Mouse (Mus musculus): ENCODE results near the gene Nsmce1.

The Nsmce1 gene

DNA sequence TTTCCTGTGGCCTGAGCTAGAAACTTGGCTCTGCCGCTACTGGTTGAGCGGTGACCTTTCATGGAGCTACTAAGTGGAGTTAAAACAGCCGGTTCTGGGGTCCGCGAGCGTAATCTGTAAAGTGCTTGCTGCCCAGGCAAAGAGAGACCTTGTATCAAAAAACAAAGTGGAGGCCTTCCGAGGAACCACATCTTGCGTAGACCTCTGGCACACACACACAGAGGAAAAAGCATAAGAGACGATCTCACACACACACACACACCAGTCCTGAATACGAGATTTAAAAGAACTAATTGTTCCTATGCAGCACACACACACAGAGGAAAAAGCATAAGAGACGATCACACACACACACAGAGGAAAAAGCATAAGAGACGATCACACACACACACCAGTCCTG is 364 bp upstream of the Nsmce1 start:
- in situ Hi-C loops (cut with MboI, MseI): no loop called here

DNA sequence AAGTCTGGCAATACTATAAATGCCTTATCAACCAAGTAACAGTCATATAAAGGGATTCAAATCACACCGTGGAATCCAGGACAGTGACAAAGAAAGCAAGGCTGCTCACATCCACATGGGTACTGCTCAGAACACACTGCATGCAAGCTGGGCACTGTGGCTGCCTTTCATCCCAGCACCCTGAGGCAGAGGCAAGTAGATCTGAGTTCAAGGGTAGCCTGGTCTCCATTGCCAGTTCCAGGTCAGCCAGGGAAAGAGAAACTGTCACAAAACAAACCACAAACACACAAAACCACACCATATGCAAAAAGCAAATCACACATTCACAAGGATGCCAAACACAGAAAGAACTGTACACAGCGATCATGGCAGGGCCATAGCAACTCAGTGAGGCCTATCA is 1.8 kb downstream of the Nsmce1 start:
- in situ Hi-C loops (cut with MboI, MseI): loop anchor here (5.0 kb wide), 1 partner anchor 63 kb away; the partner anchor contains the start of gene Il4ra

DNA sequence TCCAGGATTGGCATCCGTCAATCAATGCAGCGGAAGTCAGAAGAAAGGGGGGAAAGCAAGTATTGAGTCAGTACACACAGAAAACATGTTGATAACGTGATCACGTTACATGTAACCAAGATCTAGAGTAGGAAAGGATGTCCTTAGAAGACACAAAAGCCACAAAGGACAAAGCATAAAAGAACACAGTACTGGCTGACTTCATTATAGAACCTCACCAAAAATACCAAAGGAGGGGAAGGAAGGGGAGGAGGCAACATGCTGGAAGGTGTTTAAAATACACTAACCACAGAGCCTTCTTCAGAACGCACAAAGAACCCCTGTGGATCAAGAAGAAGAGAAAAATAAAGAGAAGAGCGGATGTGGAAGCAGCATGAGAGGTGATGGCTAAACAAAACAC is 2.7 kb downstream of the Nsmce1 start:
- in situ Hi-C loops (cut with MboI, MseI): loop anchor here (5.0 kb wide), 1 partner anchor 64 kb away; the partner anchor contains the start of gene Il4ra

DNA sequence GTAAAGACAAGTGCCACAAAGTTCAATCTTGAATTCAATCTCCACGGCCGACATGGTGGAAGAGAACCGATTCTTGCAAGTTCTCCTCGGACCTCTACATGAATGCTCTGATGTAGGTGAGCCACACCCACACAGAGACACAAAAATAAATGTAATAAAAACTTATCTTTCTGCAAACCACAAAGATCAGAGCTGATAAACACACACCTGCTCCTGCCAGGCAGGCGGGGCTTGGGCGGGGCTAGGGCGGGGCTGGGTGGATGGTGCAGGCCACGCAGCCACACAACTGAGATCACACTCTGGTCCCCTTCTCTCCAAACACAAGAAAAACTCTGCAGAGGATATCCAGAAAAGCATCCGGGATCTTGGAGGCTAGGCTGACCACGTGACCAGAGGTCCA is 4.3 kb downstream of the Nsmce1 start:
- in situ Hi-C loops (cut with MboI, MseI): loop anchor here (5.0 kb wide), 1 partner anchor 65 kb away; the partner anchor contains the start of gene Il4ra

DNA sequence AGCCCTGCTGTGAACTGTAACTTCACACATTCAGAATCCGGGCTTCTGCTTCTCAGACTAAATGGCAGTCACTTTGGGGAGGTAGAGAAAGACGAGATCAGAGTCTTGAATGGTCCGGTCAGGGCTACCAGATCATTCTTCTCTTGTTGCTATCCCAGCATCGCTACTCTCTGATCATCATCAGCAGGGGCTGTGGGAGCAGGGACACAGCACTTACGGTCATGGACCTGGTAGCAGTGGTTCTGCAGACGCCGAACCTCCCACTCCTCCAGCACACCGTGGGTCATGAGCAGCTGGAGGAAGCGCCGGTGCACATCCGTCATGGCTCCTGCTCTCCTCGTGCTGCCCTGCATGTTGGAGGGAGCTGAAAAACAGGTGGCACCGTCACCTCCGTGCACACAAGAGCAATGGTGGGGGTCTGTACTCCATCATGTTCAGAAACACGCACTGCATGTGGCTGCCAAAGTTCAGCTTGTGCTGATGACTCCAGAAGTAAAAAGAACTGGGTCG is 5.2 kb downstream of the Nsmce1 start:
- in situ Hi-C loops (cut with MboI, MseI): loop anchor here (5.0 kb wide), 1 partner anchor 66 kb away; the partner anchor contains the start of gene Il4ra

DNA sequence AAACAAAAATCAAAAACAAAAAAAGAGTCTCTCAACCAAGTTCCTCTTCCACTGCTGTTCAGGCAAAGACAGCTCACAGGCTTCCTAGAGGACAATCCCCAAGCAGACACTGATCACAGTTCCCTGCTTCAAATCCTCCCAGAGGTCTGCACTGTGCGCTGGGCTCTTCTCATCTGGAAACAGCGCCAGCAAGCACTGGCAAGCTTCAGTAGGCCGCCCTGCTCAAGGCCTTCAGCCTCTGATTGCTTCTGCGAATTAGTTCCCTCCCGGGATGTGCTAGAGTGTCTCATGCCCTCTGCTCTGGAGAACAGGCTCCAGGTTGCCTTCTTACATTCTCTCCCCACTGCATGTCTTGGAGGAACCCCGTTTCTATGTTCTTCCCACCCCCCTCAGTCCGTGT is 6.6 kb downstream of the Nsmce1 start:
- in situ Hi-C loops (cut with MboI, MseI): loop anchor here (5.0 kb wide), 1 partner anchor 68 kb away; the partner anchor contains the start of gene Il4ra

DNA sequence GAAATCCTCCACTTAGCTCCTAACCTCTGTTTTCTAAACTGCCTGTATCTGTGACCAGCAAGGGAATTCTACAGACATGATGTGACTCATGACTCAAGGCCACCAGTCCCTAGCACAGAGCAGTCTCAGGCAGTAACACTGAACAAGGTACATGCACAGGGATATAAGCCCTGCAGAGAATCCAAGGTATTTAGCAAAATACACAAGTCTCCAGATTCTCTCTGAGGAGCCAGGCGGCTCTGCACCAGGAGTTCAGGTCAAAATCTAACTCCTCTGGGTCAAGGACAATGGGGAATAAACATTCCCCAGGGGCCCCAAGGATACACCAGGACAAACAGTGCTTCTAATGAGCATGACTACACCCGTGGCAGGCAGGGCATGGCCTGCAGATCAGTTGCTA is 8.5 kb downstream of the Nsmce1 start:
- in situ Hi-C loops (cut with MboI, MseI): no loop called here

DNA sequence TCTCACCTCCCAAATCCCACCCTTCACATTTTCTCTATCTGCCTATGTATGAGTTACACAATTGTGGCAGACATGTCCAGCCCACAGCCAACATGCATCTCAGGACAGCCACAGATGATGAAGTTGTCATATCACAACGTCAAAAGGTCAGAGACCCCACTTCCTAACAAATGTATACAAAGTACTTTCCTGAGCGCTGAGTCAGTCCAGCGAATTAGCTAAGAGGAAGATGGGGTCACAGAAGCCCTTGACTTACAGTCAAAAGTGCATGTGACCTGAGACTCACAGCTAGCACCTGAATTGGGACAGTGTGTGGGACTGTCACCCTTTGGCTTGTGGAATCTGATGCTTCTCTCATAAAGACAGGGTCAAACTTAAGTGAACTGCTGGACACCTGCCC is 9.1 kb downstream of the Nsmce1 start:
- in situ Hi-C loops (cut with MboI, MseI): no loop called here

DNA sequence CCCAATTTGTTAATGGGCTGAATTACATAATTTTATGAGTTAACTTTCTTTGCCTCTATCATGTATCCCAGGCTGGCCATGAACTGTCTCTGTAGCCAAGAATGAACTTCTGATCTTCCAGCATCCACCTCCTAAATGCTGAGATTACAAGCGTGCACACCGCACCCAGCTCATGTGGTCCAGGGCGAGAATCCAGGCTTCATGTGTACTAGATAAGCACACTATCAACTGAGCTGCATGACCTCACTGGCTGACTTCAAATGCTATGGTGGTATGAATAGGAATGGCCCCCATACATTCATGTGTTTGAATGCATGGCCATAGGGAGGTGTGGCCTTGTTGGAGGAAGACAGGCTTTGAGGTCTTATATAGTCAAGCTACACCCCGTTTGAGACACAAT is 10.9 kb downstream of the Nsmce1 start:
- in situ Hi-C loops (cut with MboI, MseI): no loop called here

DNA sequence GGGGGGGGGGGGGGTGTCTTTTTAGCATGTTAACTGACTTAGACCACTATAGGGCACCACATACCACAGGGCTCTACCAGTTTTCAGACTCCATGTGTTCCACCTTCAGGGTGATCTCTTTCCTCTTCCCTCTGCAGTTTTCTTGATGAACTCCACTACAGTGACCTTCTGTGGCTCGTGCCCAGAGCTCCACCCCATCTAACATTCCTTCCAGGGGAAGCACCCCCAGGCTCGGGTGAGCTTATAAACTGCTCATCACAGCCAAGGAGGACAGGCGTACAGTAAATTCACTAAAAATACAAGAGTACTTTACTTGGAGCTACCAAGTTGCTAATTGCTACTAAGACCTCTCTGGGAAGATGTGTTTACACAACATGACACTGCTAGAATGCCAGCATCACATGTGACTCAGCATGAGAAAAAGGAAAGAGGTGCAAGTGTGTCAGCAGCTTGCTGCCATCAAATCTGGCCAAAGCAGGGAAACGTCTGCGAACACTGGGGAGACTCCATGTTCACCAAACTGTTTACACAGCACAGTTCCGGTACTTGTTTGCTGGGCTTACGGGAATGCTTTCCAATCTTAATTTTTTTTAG is 12.9 kb downstream of the Nsmce1 start:
- in situ Hi-C loops (cut with MboI, MseI): loop anchor here (10.0 kb wide), 1 partner anchor 146 kb away; no protein-coding TSS in a partner anchor

DNA sequence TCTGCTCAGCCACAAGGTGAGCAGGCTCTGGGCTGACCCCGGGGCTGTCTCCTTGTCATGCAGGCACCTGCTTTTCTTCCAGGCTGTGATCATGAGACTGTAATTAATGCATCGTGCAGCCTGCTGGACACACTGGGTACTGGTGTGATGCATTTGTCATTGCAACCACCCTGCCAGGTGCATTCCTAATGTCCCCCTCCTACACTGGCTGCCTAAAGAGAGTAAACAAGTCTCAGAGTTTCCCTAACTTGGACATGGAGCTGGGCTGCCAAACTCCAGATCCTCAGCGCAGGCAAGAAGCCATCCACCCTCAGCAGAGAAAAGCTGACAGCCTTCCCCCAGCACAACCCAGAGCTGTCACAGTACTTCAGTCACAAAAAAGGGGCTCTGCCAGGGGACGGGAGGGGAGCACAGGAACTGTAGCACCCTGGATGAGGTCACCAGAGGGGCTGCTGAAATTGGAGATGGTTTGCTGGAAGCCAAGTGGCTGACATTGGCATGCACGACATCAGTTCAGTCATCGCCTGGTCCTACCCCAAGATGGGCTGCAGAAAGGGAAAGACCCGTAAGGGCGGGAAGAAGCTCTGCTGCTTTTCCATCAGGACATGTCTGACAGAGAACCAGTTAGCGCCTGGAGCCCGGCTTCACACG is 15.7 kb downstream of the Nsmce1 start:
- in situ Hi-C loops (cut with MboI, MseI): loop anchor here (10.0 kb wide), 1 partner anchor 149 kb away; no protein-coding TSS in a partner anchor

DNA sequence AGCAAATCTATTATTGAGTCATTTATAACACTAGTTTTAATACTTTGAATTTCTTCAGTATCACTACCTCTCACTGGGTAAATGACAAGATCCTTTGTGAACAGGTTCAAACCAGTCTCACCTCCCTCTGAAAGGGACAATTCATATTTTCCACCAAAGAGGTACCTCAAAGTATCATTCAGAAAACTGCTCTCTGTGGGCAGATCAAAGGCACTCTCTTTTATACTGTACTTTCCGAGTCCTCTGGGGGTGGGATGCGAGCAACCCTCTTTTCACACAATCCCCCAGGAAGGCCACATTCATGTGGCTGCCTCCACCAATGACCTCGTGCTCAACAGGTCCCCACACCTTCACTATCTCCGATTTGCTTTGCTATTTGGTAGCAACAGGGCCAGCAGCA is 16.9 kb downstream of the Nsmce1 start:
- in situ Hi-C loops (cut with MboI, MseI): loop anchor here (5.0 to 10.0 kb wide), 2 partner anchors 103 to 150 kb away; no protein-coding TSS in a partner anchor

DNA sequence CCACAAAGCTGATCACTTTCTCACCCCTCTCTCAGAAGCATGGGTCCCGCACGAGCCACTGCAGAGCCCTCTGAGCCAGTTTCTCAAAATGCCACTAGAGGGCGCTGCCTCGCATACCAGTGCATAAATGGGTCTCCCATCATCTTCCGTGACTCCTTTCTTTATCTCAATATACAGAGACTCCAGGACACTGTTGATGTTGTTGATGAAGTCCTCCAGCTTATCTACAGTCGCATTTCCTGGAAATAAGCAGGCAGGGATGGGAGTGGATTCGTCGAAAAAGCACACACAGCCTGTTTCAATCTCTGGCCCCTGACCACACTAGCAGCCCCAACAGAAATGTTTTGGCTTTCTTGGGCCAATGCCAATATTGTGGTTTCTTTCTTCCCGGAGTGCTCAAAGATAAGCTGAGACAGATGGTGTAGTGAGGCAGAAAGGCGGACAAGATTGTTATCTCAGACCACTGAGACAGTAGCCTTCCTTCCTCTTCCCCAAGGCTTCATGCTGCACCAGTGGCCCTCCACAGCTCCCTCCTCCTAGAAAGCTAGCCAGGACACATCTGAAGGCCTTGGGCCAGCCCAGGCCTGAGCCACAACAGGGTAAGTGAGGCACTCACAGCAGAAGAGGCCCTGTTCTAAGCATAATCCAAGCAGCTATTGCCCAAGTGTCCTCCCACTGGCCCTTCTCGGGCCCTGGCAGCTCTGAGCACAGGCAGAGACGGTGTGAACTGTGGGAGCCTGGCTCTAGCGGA is 19.2 kb downstream of the Nsmce1 start:
- in situ Hi-C loops (cut with MboI, MseI): loop anchor here (5.0 to 10.0 kb wide), 2 partner anchors 105 to 153 kb away; no protein-coding TSS in a partner anchor

DNA sequence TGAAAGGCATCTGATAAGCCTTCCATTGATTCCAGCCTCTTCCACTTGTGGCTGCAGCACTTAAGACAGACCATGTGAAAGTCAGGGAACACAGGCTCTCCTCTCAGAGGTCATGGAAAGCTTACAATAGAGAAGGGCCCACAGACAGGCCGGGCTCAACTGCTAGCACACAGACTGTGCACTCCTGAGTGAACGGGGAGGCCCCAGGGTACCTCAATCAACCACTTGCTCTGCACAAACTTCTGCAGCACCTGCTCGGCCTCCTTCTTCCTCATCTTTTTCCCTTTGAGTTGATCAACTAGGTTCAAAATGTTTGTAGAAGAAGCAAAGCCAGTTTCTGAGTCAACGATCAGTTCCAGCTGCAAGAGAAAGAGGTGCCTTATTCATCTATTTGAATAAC is 20.5 kb downstream of the Nsmce1 start:
- in situ Hi-C loops (cut with MboI, MseI): loop anchor here (5.0 to 10.0 kb wide), 2 partner anchors 106 to 154 kb away; no protein-coding TSS in a partner anchor

DNA sequence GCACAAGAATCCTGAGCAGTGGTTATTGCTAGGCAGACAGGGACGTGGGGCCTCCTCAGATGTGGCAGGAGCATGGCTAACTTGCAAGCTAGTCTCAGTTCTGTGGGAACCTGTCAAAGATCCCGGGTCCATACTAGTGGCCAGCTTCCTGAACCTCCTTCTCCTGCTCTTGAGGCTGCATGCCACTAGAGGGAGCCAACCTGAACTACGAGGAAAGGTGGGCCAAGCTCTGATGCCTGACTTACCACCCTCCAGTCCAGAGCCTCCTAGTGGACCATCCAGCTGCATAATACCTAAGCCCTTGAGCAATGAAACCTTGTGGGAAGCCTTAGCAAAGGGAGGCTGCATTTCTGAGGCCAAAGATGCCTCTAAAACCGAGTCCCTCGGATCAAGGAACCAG is 21.5 kb downstream of the Nsmce1 start:
- in situ Hi-C loops (cut with MboI, MseI): loop anchor here (5.0 to 10.0 kb wide), 3 partner anchors 107 to 177 kb away; no protein-coding TSS in a partner anchor

DNA sequence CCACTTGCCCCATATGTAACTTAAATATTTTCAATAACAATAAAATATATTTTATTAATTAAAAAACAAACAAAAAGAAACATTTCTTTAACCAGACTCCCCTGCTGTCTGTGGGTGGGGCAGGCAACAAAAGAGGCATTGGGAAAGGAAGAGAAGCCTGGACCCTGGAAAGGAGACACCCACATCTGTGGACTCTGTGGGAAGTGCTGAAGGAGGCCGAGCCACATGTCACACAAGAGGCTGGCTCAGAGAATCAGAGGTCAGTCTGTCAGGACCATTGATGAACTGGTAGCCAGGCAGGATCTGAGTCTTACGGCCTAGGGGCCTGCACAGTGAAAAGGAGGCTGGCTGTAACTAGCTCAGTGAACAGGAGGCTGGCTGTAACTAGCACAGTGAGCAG is 29.2 kb downstream of the Nsmce1 start:
- in situ Hi-C loops (cut with MboI, MseI): no loop called here

DNA sequence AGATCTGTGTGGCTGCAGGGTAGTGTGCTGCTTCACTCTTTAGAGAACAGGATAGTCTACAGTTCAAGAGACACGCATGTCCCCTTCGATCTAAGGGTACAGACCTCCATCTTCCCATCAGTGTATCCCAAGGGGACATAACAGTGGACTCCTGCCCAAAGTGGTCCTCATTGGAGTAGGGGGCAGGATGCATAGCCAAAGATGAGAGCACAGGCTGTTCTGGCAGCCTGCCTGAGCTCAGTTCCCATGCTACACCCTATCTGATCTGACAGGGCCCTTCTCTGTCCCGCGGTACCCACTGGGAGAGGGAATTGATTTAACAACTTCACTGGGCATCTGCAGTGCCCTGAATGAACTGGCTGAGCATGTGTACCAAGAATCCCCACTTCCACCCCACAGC is 37.7 kb downstream of the Nsmce1 start:
- in situ Hi-C loops (cut with MboI, MseI): no loop called here

DNA sequence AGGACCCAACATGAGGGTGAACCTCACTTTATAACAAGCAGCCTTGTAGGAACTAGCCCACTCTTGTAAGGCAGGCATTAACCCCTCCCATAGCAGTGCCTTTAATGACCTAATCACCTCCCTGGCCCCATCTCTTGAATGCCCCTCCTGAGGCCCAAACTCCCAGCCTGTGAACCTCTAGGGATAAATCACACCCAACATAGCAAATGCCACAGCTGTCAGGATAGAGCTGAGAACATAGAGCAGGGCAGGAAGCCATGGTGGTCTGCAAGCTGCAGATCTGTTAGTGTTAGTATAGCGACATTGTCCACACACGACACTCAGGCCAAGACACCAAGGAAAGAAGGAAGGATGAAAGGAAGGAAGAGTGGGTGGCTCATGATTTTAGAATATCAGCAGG is 40.3 kb downstream of the Nsmce1 start:
- in situ Hi-C loops (cut with MboI, MseI): no loop called here

DNA sequence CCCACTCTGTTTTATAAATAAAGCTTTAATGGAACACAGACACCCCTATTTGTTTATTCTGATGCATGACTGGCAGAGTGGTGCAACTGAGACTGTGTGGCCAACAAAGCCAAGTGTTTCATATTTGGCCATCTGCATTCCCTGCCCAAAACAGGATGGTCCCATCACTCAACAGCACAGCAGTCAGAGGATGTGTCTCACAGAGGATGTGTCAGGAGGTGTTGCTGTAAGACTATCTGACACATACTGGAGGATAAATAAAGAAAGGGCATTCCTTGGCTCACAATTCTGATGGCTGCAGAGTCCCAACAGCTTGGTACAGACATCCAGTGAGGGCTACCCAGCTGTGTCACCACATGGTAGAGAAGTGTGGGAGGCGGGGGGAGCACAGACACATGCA is 40.7 kb downstream of the Nsmce1 start:
- in situ Hi-C loops (cut with MboI, MseI): no loop called here

DNA sequence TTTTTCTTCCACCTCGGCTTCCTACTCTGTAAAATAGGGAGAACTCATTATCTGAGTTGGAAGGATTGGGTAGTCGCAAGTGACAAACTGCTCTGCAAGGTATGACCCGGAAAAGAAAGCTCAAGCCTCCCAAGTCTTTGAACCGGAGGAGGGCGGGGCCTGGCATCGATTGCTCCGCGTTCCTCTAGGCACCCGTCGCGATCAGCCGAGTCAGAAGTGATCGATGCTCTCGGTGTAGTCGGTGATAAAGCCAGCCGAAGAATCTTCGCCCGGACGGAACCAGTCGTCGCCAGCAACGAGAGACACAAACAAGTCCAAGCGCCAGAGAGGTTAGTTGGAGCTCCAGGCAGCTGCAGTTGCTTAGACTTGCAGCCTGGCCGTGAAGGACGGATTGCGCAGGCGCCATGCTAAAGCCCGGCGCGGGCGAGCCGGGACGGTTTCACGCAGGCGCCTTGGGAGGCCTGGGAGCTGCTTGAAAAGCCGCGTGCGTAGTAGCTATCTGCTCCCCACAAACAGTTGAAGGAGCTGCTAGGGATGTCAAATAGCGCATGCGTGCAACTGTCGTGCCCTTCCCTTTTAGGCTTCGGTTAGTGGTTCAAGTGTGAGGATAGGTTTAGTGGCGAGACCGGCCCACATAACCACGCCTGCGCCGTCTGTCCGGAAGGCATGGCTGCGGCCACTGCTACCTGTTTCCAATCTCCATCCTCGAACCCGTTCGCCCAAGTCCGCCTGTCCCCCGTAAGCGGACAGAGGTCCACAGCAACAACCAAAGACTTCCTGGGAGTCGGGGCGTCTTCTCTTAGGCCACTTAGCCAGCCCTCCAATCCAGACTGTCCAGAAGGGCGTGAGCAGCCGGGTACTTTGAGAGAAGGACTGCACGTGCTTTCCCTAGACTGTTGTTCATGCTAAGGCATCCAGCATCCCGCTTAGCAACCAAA is 46.7 kb downstream of the Nsmce1 start, which contains the start of gene Kdm8:
TSS of gene Kdm8 (plus strand) at position 213 of the 938 bp plus-strand sequence.
- in situ Hi-C loops (cut with MboI, MseI): no loop called here

DNA sequence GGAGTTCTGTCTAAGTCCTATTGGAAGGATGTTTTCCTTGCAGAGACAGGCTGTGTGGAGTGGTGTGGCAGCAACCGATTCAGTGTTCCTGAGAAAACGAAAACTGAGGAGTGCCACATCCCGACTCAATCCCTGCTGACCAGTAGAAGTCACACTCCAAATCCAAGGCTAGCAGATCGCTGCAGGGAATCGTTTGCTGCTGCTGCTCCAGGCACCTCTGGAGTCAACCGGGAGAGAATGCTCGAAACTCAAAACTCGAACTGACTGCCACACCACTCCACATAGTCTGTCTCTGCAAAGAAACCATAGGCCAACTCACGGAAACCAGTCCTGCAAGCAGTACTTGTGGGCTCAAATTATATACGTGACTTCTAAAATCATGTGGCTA is 47.3 kb downstream of the Nsmce1 start:
- in situ Hi-C loops (cut with MboI, MseI): no loop called here

All from regulatory T cell (primary cell).